6 mouse cellular contexts compared by ENCODE assay signal in genomic region chr14:26388961-26389360, GRCm38 (mm10).
DNase-seq lines count a peak whose midpoint lies in the region; ATAC-seq and TF ChIP-seq lines count a peak whose summit lies in the region.
"Not testable (repeated sequence)": the region's sequence is repeated elsewhere in the genome, so short reads cannot be mapped to it uniquely, and the experiment has no call there.

No protein-coding gene starts in this region.

- H3K9me3 ChIP-seq in forebrain, embryonic 11.5 days (ENCODE audit: control insufficient read depth, low read length); heart, embryonic 10.5 days; intestine, embryonic 14.5 days (ENCODE audit: control insufficient read depth, low read length); limb, embryonic 11.5 days (ENCODE audit: control insufficient read depth, low read length): not testable (repeated sequence)

- peak; percentile 7 for DNase-seq in forebrain, embryonic 11.5 days (ENCODE audit: low spot score)
- DNase-seq in heart, adult 11 months: peak; percentile 80
- DNase-seq in heart, embryonic 10.5 days (ENCODE audit: low spot score): peak; percentile 55
- DNase-seq in intestine, embryonic 14.5 days (ENCODE audit: low spot score): peak; percentile 36
- peak; percentile 9 for DNase-seq in limb, embryonic 11.5 days (ENCODE audit: low spot score)

- H3K4me1 ChIP-seq in forebrain, embryonic 11.5 days (replicated peaks; ENCODE audit: control insufficient read depth, insufficient read depth, low read length); heart, embryonic 10.5 days; intestine, embryonic 14.5 days (replicated peaks; ENCODE audit: control insufficient read depth, insufficient read depth, low read length); limb, embryonic 11.5 days (ENCODE audit: control insufficient read depth, insufficient read depth, low read length); testis, adult 2 months (ENCODE audit: control insufficient read depth, insufficient read depth, low read length): not testable (repeated sequence)

- not testable (repeated sequence) for TF ChIP-seq POLR2A in testis, adult 2 months (IDR thresholded peaks at IDR 0.05; ENCODE audit: control insufficient read depth, low read depth, low read length)

- not testable (repeated sequence) for H3K4me3 ChIP-seq in forebrain, embryonic 11.5 days (ENCODE audit: low read depth, low read length); heart, embryonic 10.5 days; intestine, embryonic 14.5 days (ENCODE audit: low read depth, low read length); limb, embryonic 11.5 days (ENCODE audit: low read depth, low read length)
- H3K4me3 ChIP-seq in testis, adult 2 months (ENCODE audit: control insufficient read depth, low read depth, low read length): peak overlapping the region; percentile 63

- not testable (repeated sequence) for H3K4me2 ChIP-seq in forebrain, embryonic 11.5 days (ENCODE audit: low read depth, low read length, severe bottlenecking); intestine, embryonic 14.5 days (ENCODE audit: low read length); limb, embryonic 11.5 days (ENCODE audit: low read depth, severe bottlenecking)

- H3K27me3 ChIP-seq in forebrain, embryonic 11.5 days (ENCODE audit: control insufficient read depth, insufficient read depth, low read length); heart, embryonic 10.5 days (ENCODE audit: insufficient read depth, poor library complexity, severe bottlenecking); intestine, embryonic 14.5 days (replicated peaks; ENCODE audit: control insufficient read depth, insufficient read depth, low read length); limb, embryonic 11.5 days (ENCODE audit: control insufficient read depth, insufficient read depth, low read length); testis, adult 2 months (ENCODE audit: control insufficient read depth, insufficient read depth, low read length): not testable (repeated sequence)

- not testable (repeated sequence) for ATAC-seq in forebrain, embryonic 11.5 days (replicated peaks; ENCODE audit: low FRiP score); intestine, embryonic 14.5 days (replicated peaks; ENCODE audit: low FRiP score, low TSS enrichment, low read depth); limb, embryonic 11.5 days (ENCODE audit: insufficient number of reproducible peaks, low FRiP score, low TSS enrichment, low read depth)

- WGBS in forebrain, embryonic 11.5 days: 87% methylated on average over 2 of the region's 2 CpGs
- 76% methylated on average over 2 of the region's 2 CpGs for WGBS in heart, embryonic 10.5 days
- WGBS in intestine, embryonic 14.5 days: 92% methylated on average over 2 of the region's 2 CpGs
- WGBS in limb, embryonic 11.5 days: 85% methylated on average over 2 of the region's 2 CpGs

- not testable (repeated sequence) for H3K27ac ChIP-seq in forebrain, embryonic 11.5 days (ENCODE audit: low read depth, low read length); heart, embryonic 10.5 days; intestine, embryonic 14.5 days (ENCODE audit: low read depth); limb, embryonic 11.5 days (replicated peaks; ENCODE audit: low read depth, low read length)
- H3K27ac ChIP-seq in testis, adult 2 months (ENCODE audit: control insufficient read depth, insufficient read depth, low read depth, low read length): 0 out of 2 replicates have a peak overlapping the region, but pooled peaks have one; percentile 16

- H3K36me3 ChIP-seq in forebrain, embryonic 11.5 days (ENCODE audit: control insufficient read depth, insufficient read depth, low read length); heart, embryonic 10.5 days; intestine, embryonic 14.5 days (ENCODE audit: control insufficient read depth, insufficient read depth, low read length); limb, embryonic 11.5 days (ENCODE audit: control insufficient read depth, insufficient read depth, low read length); testis, adult 2 months (ENCODE audit: control insufficient read depth, insufficient read depth, low read length): not testable (repeated sequence)

- not testable (repeated sequence) for TF ChIP-seq CTCF in testis, adult 2 months (IDR thresholded peaks at IDR 0.05; ENCODE audit: control insufficient read depth, insufficient read depth, insufficient replicate concordance, low read depth, low read length)

- H3K9ac ChIP-seq in forebrain, embryonic 11.5 days (ENCODE audit: low read length); intestine, embryonic 14.5 days (ENCODE audit: low read length); limb, embryonic 11.5 days (ENCODE audit: low read length): not testable (repeated sequence)

Comparison
In these comparisons a context has a peak if more than half of its experiments do, and no peak if none do; other contexts are left out.
1. DNase-seq: peak in every context shown above with its lines; median percentile 80 in heart, adult 11 months; 55 in heart, embryonic 10.5 days; 36 in intestine, embryonic 14.5 days; 9 in limb, embryonic 11.5 days; 7 in forebrain, embryonic 11.5 days.